Mouse (Mus musculus) regulatory T cell (primary cell): ENCODE data around the gene Syt16.

Experiments used
- in situ Hi-C: fragments of 300-600 bp; cut with MboI, MseI; formaldehyde crosslinking; loops from one replicate; pipeline ENCODE4 v1.15.1; 2025; ENCODE audit warnings: high pct_unique_total_duplicates

The Syt16 gene

DNA sequence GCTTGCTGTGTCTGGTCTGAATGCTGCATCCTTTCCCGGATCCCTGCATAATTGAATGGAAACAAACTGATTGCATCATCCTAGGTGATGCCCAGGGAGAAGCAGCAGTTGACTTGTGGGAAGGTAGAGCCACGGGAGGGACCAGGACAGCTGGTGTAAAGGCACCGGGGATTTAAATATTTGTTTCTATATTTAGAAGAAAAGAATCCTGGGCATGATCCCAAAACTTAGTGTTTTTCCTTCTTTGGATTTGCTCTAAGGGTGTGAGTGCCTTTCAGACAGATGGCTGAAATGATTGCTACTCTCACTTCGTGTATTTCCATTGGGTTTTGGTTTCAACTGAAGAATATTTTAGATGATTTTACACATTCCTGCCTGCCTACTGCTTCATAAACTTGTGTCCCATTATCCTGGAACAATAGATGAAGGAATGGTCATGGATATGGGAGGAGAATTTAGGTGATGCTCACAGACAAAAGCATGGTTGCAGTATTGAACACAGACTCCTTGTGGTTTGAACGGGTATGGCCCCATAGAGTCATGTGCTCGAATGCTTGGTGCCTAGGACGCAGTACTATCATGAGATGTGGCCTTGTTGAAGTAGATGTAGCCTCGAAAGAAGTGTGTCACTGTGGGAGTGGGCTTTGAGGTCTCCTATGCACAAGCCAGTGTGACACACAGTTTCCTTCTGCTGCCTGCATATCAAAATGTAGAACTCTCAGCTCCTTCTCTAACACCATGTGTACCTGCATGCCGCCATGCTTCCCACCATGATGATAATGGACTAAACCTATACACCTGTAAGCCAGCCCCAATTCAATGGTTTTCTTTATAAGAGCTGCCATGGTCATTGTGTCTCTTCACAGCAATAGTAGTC lies 306.2 kb downstream of the Syt16 start:
- in situ Hi-C loops = loop anchor here (25.0 kb wide), 1 partner anchor 1334 kb away; no protein-coding TSS in a partner anchor

- in situ Hi-C loops = loop anchor here (25.0 kb wide), 1 partner anchor 1325 kb away; no protein-coding TSS in a partner anchor
Measured at GRCm38 (mm10) chr12:74312611-74313010, 315.1 kb downstream of the Syt16 start.

DNA sequence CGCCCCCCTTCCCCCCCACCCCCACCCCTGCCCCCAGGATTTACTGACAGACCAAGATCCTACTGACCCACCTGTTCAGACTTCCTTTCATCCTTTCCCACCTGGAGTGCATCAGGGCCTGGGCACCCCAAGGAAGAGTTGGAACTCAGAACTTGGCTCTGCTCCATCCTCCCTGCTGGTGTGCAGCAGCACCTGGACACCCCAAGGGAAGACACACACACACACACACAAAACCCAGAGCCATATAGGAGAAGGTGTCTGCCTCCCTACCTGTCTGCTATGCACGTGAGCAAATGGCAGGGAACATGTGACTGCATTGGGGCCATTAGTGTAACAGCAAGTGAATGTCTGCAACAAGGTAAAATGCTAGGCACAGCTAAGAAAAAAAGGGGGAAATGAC lies 317.8 kb downstream of the Syt16 start:
- in situ Hi-C loops = loop anchor here (25.0 kb wide), 1 partner anchor 1322 kb away; no protein-coding TSS in a partner anchor

- in situ Hi-C loops = loop anchor here (25.0 kb wide), 1 partner anchor 1321 kb away; no protein-coding TSS in a partner anchor
Measured at GRCm38 (mm10) chr12:74316344-74316973, 319.0 kb downstream of the Syt16 start, which contains the start of gene Gm11042. Gene Gm11042, minus strand, starts transcription at chr12:74316394.

- in situ Hi-C loops = loop anchor here (25.0 kb wide), 1 partner anchor 1320 kb away; no protein-coding TSS in a partner anchor
Measured at GRCm38 (mm10) chr12:74316989-74317759, 319.7 kb downstream of the Syt16 start.

DNA sequence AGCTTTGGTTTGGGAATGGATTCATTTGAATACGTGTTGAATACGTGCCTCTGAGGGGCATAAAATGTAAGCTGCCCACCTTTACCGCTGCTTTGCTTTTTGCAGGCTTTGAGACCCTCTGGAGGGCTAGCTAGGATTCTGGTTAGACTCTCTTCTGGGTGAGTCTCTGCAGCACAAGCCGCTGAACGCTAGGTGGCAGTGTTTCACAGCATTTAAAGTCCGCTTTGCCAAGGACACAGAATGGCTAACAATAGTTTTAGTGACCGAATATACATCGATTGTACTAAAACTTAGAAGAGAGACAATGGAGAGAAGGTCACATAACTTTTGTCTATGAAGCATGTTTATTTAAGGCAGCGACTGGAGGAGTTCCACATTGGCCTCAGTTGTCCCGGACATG lies 322.9 kb downstream of the Syt16 start:
- in situ Hi-C loops = loop anchor here (25.0 kb wide), 1 partner anchor 1317 kb away; no protein-coding TSS in a partner anchor

- in situ Hi-C loops = loop anchor here (25.0 kb wide), 1 partner anchor 1315 kb away; no protein-coding TSS in a partner anchor
Measured at GRCm38 (mm10) chr12:74321981-74322380, 324.5 kb downstream of the Syt16 start.
